ENCODE assay signal across 17 mouse cellular contexts in genomic region chr10:81201807-81202758, GRCm38 (mm10). TPM values are rescaled to one million over a fixed set of nuclear protein-coding genes. Genes with fewer than 3 reads are reported as not detected.
DNase-seq lines count a peak whose midpoint lies in the region; ATAC-seq lines count a peak whose summit lies in the region.
"Had no signal": no experiment of that assay in that cellular context is flagged by ENCODE, and none has a peak within 500 bp of the region (broad histone marks: within the 10 kb centered on the region; RNA-seq: fewer than 3 reads in every experiment).

Nmrk2 (minus strand) TSS chr10:81202051.

- 0 out of 2 replicates have a peak within 1 kb of the TSS, but pooled peaks have one; percentile 28 for H3K9ac ChIP-seq in hindbrain, embryonic 16.5 days (ENCODE audit: low read depth, low read length)
- no peak within 1 kb of the TSS for H3K9ac ChIP-seq in forebrain, embryonic 12.5 days
- H3K9ac ChIP-seq: liver, embryonic 15.5 days; midbrain, embryonic 15.5 days; neural tube, embryonic 13.5 days had no signal

- no peak within 1 kb of the TSS for H3K4me2 ChIP-seq in hindbrain, embryonic 16.5 days (ENCODE audit: low read length)
- H3K4me2 ChIP-seq in forebrain, embryonic 12.5 days, result no peak within 1 kb of the TSS
- H3K4me2 ChIP-seq: liver, embryonic 15.5 days; midbrain, embryonic 15.5 days; neural tube, embryonic 13.5 days had no signal

- DNase-seq in gastrocnemius, adult 18-20 months (ENCODE audit: low spot score), result peak; percentile 83
- DNase-seq in gastrocnemius, postnatal 4 days (ENCODE audit: low spot score in 2 of 2), result no peak
- no peak for DNase-seq in heart, embryonic 10.5 days (ENCODE audit: low spot score)
- no peak for DNase-seq in layer of hippocampus, adult 9-10 months (ENCODE audit: low spot score)
- DNase-seq: adrenal gland, adult 8-10 months; cerebellum, adult 8-10 months; lung, postnatal 4 days had no signal

- H3K27me3 ChIP-seq in megakaryocyte, embryonic 14.5 days (replicated peaks), result peaks cover 67% of the 10 kb centered on the region
- peaks cover 12% of the 10 kb centered on the region; the same call in 1 of the 2 replicates for H3K27me3 ChIP-seq in heart, embryonic 10.5 days (ENCODE audit: insufficient read depth, poor library complexity, severe bottlenecking)
- H3K27me3 ChIP-seq in hindbrain, embryonic 16.5 days (replicated peaks; ENCODE audit: control insufficient read depth, insufficient read depth, low read length), result peaks cover 2% of the 10 kb centered on the region; the same call in 1 of the 2 replicates
- peaks cover 22% of the 10 kb centered on the region for H3K27me3 ChIP-seq in forebrain, embryonic 12.5 days

- H3K4me1 ChIP-seq in megakaryocyte, embryonic 14.5 days, result peaks cover 40% of the 10 kb centered on the region
- H3K4me1 ChIP-seq in heart, embryonic 10.5 days, result peaks cover 67% of the 10 kb centered on the region
- no peaks in the 10 kb centered on the region for H3K4me1 ChIP-seq in hindbrain, embryonic 16.5 days (ENCODE audit: control insufficient read depth, insufficient read depth, low read depth, low read length)
- no peaks in the 10 kb centered on the region for H3K4me1 ChIP-seq in forebrain, embryonic 12.5 days
- H3K4me1 ChIP-seq: midbrain, embryonic 15.5 days; neural tube, embryonic 13.5 days had no signal

- no peaks in the 10 kb centered on the region for H3K36me3 ChIP-seq in megakaryocyte, embryonic 14.5 days (replicated peaks; ENCODE audit: low read length)
- H3K36me3 ChIP-seq in heart, embryonic 10.5 days, result no peaks in the 10 kb centered on the region
- peaks cover 3% of the 10 kb centered on the region; the same call in 1 of the 2 replicates for H3K36me3 ChIP-seq in hindbrain, embryonic 16.5 days (ENCODE audit: control insufficient read depth, insufficient read depth, low read length)
- peaks cover 6% of the 10 kb centered on the region for H3K36me3 ChIP-seq in forebrain, embryonic 12.5 days (replicated peaks)
- H3K36me3 ChIP-seq: liver, embryonic 15.5 days had no signal

- 49% methylated on average over 13 of the region's 13 CpGs for WGBS in heart, embryonic 10.5 days
- 58% methylated on average over 13 of the region's 13 CpGs for WGBS in hindbrain, embryonic 16.5 days
- 62% methylated on average over 13 of the region's 13 CpGs for WGBS in forebrain, embryonic 12.5 days

- H3K27ac ChIP-seq in heart, embryonic 10.5 days, result peak within 1 kb of the TSS; percentile 60
- H3K27ac ChIP-seq in hindbrain, embryonic 16.5 days (ENCODE audit: low read depth, low read length), result no peak within 1 kb of the TSS
- H3K27ac ChIP-seq in forebrain, embryonic 12.5 days, result no peak within 1 kb of the TSS
- H3K27ac ChIP-seq: liver, embryonic 15.5 days; midbrain, embryonic 15.5 days; neural tube, embryonic 13.5 days; stomach, postnatal 0 days had no signal

- H3K9me3 ChIP-seq in megakaryocyte, embryonic 14.5 days, result no peaks in the 10 kb centered on the region
- no peaks in the 10 kb centered on the region for H3K9me3 ChIP-seq in heart, embryonic 10.5 days
- H3K9me3 ChIP-seq in hindbrain, embryonic 16.5 days (ENCODE audit: control insufficient read depth, low read length), result no peaks in the 10 kb centered on the region
- no peaks in the 10 kb centered on the region for H3K9me3 ChIP-seq in forebrain, embryonic 12.5 days
- H3K9me3 ChIP-seq: liver, embryonic 15.5 days; midbrain, embryonic 15.5 days; neural tube, embryonic 13.5 days had no signal

- ATAC-seq in megakaryocyte, adult 5-6 weeks (ENCODE audit: poor library complexity, severe bottlenecking), result no peak
- no peak for ATAC-seq in hindbrain, embryonic 16.5 days
- no peak for ATAC-seq in forebrain, embryonic 12.5 days (ENCODE audit: low FRiP score)
- ATAC-seq: midbrain, embryonic 15.5 days had no signal

- H3K4me3 ChIP-seq in megakaryocyte, embryonic 14.5 days (replicated peaks), result peak within 1 kb of the TSS; percentile 30
- H3K4me3 ChIP-seq in heart, embryonic 10.5 days, result peak within 1 kb of the TSS; percentile 33
- no peak within 1 kb of the TSS for H3K4me3 ChIP-seq in hindbrain, embryonic 16.5 days (ENCODE audit: low read length)
- no peak within 1 kb of the TSS for H3K4me3 ChIP-seq in forebrain, embryonic 12.5 days (replicated peaks)
- H3K4me3 ChIP-seq: liver, embryonic 15.5 days; midbrain, embryonic 15.5 days; neural tube, embryonic 13.5 days had no signal

RNA-seq across cellular contexts. Expression of gene Nmrk2, which starts in this region (rescaled TPM):
- total RNA-seq in gastrocnemius, adult 18-20 months (2021), result 100 to 1,000 TPM in 1 of 2 experiments, 10 to 100 TPM in 1; 59.9 to 118 TPM
- total RNA-seq in gastrocnemius, postnatal 4 days (2021), result 1 to 10 TPM; 1.2 to 1.5 TPM
- polyA plus RNA-seq in megakaryocyte, embryonic 14.5 days (2012; ENCODE audit: insufficient read depth, low replicate concordance), result not detected in 2 replicates
- not detected in 2 replicates for total RNA-seq in megakaryocyte, adult 5-6 weeks (2015)
- total RNA-seq in megakaryocyte, adult 5-6 weeks (2017), result not detected in 2 replicates
- polyA plus RNA-seq in heart, embryonic 10.5 days (2016; fragmentation: Nextera tagmentation; extraction: Ambion mirVana), result 2.7 and 3.8 TPM in 2 replicates
- 0.09 and 0.24 TPM in 2 replicates for polyA plus RNA-seq in hindbrain, embryonic 16.5 days (2015; fragmentation: Nextera tagmentation; extraction: Ambion mirVana)
- not detected in 2 replicates for polyA plus RNA-seq in forebrain, embryonic 12.5 days (2016; fragmentation: Nextera tagmentation; extraction: Ambion mirVana)
- total RNA-seq: adrenal gland, adult 8-10 months had no signal
- polyA plus RNA-seq: kidney, embryonic 14.5 days; neural tube, embryonic 13.5 days; spleen, adult 2 months had no signal

Comparison
In these comparisons a context has a peak if more than half of its experiments do, and no peak if none do; other contexts are left out.
1. RNA of gene Nmrk2 (total RNA-seq): 59.9 to 118 TPM in gastrocnemius, adult 18-20 months; 1.2 to 1.5 TPM in gastrocnemius, postnatal 4 days and not detected in megakaryocyte, adult 5-6 weeks; every median in the first group is over 10 times any median in the second.
2. H3K4me3 ChIP-seq: peak in megakaryocyte, embryonic 14.5 days (single experiment) and heart, embryonic 10.5 days (single experiment); none in hindbrain, embryonic 16.5 days (single experiment) and forebrain, embryonic 12.5 days (single experiment).